Mouse (Mus musculus): ENCODE data around the gene Ruvbl2.

Gene Ruvbl2

GRCm38 (mm10) chr7:45395578-45396336 lies 42.1 kb downstream of the Ruvbl2 start, which contains the start of gene Snrnp70:
Gene Snrnp70 (minus strand): TSS chr7:45395742.
- peak; percentile 100 for DNase-seq

DNA sequence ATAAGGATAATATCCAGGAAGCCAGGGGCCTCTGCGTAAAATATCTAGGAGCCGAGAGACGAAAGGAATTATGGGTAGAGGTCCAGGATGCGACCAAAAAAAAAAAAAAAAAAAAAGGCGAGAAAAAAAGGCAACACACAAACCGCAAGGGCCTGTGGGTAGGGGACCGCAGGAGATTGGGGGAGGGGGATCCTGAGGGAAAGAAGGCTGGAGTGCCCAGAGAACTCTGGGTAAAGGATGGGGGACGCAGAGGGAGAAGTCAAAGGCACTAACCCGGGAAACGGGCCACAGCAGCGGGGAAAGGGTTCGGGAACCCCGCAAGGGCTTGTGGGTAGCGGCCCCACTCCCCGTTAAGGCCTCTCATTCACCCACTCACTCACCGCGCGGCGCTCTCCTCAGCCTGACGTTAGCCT lies 42.8 kb downstream of the Ruvbl2 start:
- DNase-seq: no peak

DNA sequence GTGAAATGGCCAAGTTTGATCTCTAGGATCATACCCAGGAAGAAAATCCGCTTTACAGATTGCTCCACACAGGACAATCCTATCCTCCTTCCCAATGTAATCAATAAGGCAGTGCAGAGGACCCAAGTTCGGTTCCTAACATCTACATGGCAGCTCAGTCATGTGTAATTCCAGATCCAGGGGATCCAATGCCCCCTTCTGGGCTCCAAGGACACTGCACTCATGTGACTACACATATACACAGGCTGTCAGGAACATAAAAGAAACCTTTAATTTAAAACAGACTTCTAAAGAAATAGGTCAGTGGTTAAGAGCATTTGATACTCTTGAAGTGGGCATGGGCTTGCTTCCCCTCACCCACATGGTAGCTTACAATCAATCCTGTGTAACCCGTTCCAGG lies 51.8 kb downstream of the Ruvbl2 start:
- DNase-seq: no peak

DNA sequence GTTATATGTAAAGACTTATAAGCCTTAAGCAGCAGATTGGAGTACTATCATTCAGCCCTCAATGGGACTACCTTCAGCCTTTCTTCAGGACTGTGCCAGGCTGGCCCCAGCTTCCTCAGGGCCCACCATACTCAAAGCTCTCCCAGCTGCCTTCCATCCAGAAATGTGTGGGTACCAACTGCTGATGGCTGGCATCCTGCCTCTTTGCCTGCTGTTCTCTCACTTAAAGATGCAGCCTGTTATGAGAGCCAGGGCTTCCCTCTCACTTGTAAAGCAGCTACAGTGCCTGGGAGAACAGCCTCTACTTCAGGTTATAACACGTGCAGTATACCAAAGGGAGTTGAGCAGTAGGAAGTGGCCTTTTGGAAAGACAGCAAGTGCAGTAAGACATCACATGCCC lies 61.8 kb downstream of the Ruvbl2 start:
- DNase-seq: no peak

GRCm38 (mm10) chr7:45374620-45375019 lies 63.3 kb downstream of the Ruvbl2 start:
- no peak for DNase-seq

- no peak for DNase-seq
These were observed 65.5 kb downstream of the Ruvbl2 start for GRCm38 (mm10) chr7:45372371-45372770.
